Mouse (Mus musculus) E14TG2a.4 (cell line): Measurements from ENCODE around the gene Pspn.

Experiments used
- H3K27me3 ChIP-seq: 2 replicates; pipeline ENCODE4 v1.6.1; 2014; ENCODE audit warnings: low read length, control low read depth; ENCODE audit not compliant: insufficient read depth
- H3K36me3 ChIP-seq: 2 replicates; pipeline ENCODE4 v1.6.1; 2014; ENCODE audit warnings: low read length, control low read depth; ENCODE audit not compliant: insufficient read depth
- H3K4me1 ChIP-seq: replicated peaks from 2 replicates; pipeline ENCODE4 v1.6.1; 2014; ENCODE audit warnings: low read depth, low read length, control low read depth
- H3K4me3 ChIP-seq: replicated peaks from 2 replicates; pipeline ENCODE4 v1.5.1; 2014; ENCODE audit warnings: mild to moderate bottlenecking, low read length
- H3K9me3 ChIP-seq: 2 replicates; pipeline ENCODE4 v1.6.1; 2014; ENCODE audit warnings: low read length, control low read depth
- CTCF ChIP-seq: conservative IDR thresholded peaks from 2 replicates; pipeline ENCODE4 v1.5.1; 2014; ENCODE audit warnings: low read length
- NANOG ChIP-seq: IDR thresholded peaks from 2 replicates; pipeline ENCODE4 v1.6.1; 2014; ENCODE audit warnings: borderline replicate concordance, low read length, mixed read lengths
- POU5F1 ChIP-seq: IDR thresholded peaks from 2 replicates; pipeline ENCODE4 v1.6.1; 2014; ENCODE audit warnings: low read length, borderline replicate concordance

The Pspn gene

GRCm38 (mm10) chr17:56962642-56963405 lies 37.0 kb downstream of the Pspn start:
- no peaks in the 10 kb centered on the region for H3K9me3 ChIP-seq
- 0 out of 2 replicates have a peak, but pooled peaks cover 3% of the 10 kb centered on the region for H3K27me3 ChIP-seq
- TF ChIP-seq POU5F1, result no peak
- TF ChIP-seq CTCF, result no peak
- no peak for TF ChIP-seq NANOG
- 0 out of 2 replicates have a peak overlapping the region, but pooled peaks have one; percentile 13 for H3K4me3 ChIP-seq
- H3K4me1 ChIP-seq, result peaks cover 52% of the 10 kb centered on the region
- H3K36me3 ChIP-seq, result no peaks in the 10 kb centered on the region

GRCm38 (mm10) chr17:56961880-56962279 lies 37.9 kb downstream of the Pspn start:
- Histone ChIP-seq H3K36me3 (no peaks in the 10 kb centered on the region), H3K4me3 (no peak overlapping the region), H3K4me1 (peaks cover 58% of the 10 kb centered on the region), H3K9me3 (no peaks in the 10 kb centered on the region), H3K27me3 (0 out of 2 replicates have a peak, but pooled peaks cover 3% of the 10 kb centered on the region)
- TF ChIP-seq CTCF (peak; percentile 63), NANOG (no peak)

- H3K4me3 ChIP-seq, result peak overlapping the region; percentile 55
- no peaks in the 10 kb centered on the region for H3K9me3 ChIP-seq
- H3K36me3 ChIP-seq, result no peaks in the 10 kb centered on the region
- TF ChIP-seq NANOG, result no peak
- TF ChIP-seq POU5F1, result no peak
- no peak for TF ChIP-seq CTCF
- peaks cover 60% of the 10 kb centered on the region for H3K4me1 ChIP-seq
- H3K27me3 ChIP-seq, result peaks cover 6% of the 10 kb centered on the region; the same call in 1 of the 2 replicates
These were observed 41.2 kb downstream of the Pspn start for GRCm38 (mm10) chr17:56958667-56959066.

- H3K4me3 ChIP-seq, result peak overlapping the region; percentile 55
- no peaks in the 10 kb centered on the region for H3K9me3 ChIP-seq
- H3K27me3 ChIP-seq, result peaks cover 6% of the 10 kb centered on the region; the same call in 1 of the 2 replicates
- no peak for TF ChIP-seq NANOG
- no peak for TF ChIP-seq POU5F1
- TF ChIP-seq CTCF, result no peak
- H3K36me3 ChIP-seq, result no peaks in the 10 kb centered on the region
- peaks cover 60% of the 10 kb centered on the region for H3K4me1 ChIP-seq
These were observed 41.9 kb downstream of the Pspn start for GRCm38 (mm10) chr17:56957763-56958429.

GRCm38 (mm10) chr17:56954871-56955270 lies 44.9 kb downstream of the Pspn start:
- Histone ChIP-seq H3K27me3 (peaks cover 9% of the 10 kb centered on the region; the same call in 1 of the 2 replicates), H3K9me3 (no peaks in the 10 kb centered on the region), H3K36me3 (no peaks in the 10 kb centered on the region), H3K4me1 (peaks cover 44% of the 10 kb centered on the region), H3K4me3 (no peak overlapping the region)
- TF ChIP-seq POU5F1 (no peak), CTCF (no peak)

GRCm38 (mm10) chr17:56952639-56953038 lies 47.2 kb downstream of the Pspn start:
- H3K4me3 ChIP-seq, result no peak overlapping the region
- H3K36me3 ChIP-seq, result no peaks in the 10 kb centered on the region
- H3K4me1 ChIP-seq, result peaks cover 25% of the 10 kb centered on the region
- no peaks in the 10 kb centered on the region for H3K9me3 ChIP-seq
- TF ChIP-seq NANOG, result no peak
- TF ChIP-seq CTCF, result no peak
- TF ChIP-seq POU5F1, result no peak
- peaks cover 12% of the 10 kb centered on the region; the same call in 1 of the 2 replicates for H3K27me3 ChIP-seq

- Histone ChIP-seq H3K36me3 (no peaks in the 10 kb centered on the region), H3K9me3 (no peaks in the 10 kb centered on the region), H3K4me1 (peaks cover 21% of the 10 kb centered on the region), H3K4me3 (no peak overlapping the region), H3K27me3 (peaks cover 22% of the 10 kb centered on the region; the same call in 1 of the 2 replicates)
- TF ChIP-seq POU5F1 (no peak), CTCF (peak; percentile 92)
These were observed 48.9 kb downstream of the Pspn start for GRCm38 (mm10) chr17:56950915-56951314.
